Mouse (Mus musculus) lung, embryonic 15.5 days (tissue): ENCODE measurements at regions not wholly inside any gene's neighbourhood (a gene's known extent, or its start where the extent isn't known, plus 50 kb on each side); places are given as distances from the start of the nearest gene placed in this dataset.

ENCODE experiments used
- ATAC-seq: fragments of 200-750 bp; cut with Nextera tagmentation; 2 replicates; pipeline ENCODE4 v1.8.0; 2017; ENCODE audit warnings: moderate number of reproducible peaks, borderline replicate concordance; ENCODE audit not compliant: low FRiP score, low TSS enrichment; ENCODE audit errors: extremely low read depth
- H3K27ac ChIP-seq: fragments of 300-500 bp; sonication (generic); 2 replicates; pipeline ENCODE4 v1.5.1; 2015; ENCODE audit warnings: moderate library complexity, mild to moderate bottlenecking, inconsistent platforms
- H3K27me3 ChIP-seq: fragments of 300-500 bp; sonication (generic); 2 replicates; pipeline ENCODE4 v1.6.1; 2015; ENCODE audit warnings: inconsistent platforms
- H3K36me3 ChIP-seq: fragments of 300-500 bp; sonication (generic); 2 replicates; pipeline ENCODE4 v1.6.1; 2015; ENCODE audit warnings: inconsistent platforms
- H3K4me1 ChIP-seq: fragments of 300-500 bp; sonication (generic); 2 replicates; pipeline ENCODE4 v1.6.1; 2015; ENCODE audit warnings: inconsistent platforms
- H3K4me2 ChIP-seq: fragments of 300-500 bp; sonication (generic); 2 replicates; pipeline ENCODE4 v1.6.1; 2015; ENCODE audit warnings: inconsistent platforms, mild to moderate bottlenecking, moderate library complexity
- H3K4me3 ChIP-seq: fragments of 300-500 bp; sonication (generic); 2 replicates; pipeline ENCODE4 v1.5.1; 2015; ENCODE audit warnings: mild to moderate bottlenecking, inconsistent platforms
- H3K9ac ChIP-seq: fragments of 300-500 bp; sonication (generic); 2 replicates; pipeline ENCODE4 v1.6.1; 2015; ENCODE audit warnings: inconsistent platforms
- H3K9me3 ChIP-seq: fragments of 300-500 bp; sonication (generic); 2 replicates; pipeline ENCODE4 v1.6.1; 2016; ENCODE audit warnings: inconsistent platforms
- WGBS: fragments of 180-500 bp; shearing (Covaris S2); methylation state at CpG from one replicate; pipeline ENCODE4 v1.1.7; 2015; 5-methylcytosine and 5-hydroxymethylcytosine counted together

GRCm38 (mm10) chr5:47794639-47795272 is 188.2 kb upstream of the Slit2 start:
- H3K9ac ChIP-seq: no peak overlapping the region
- H3K36me3 ChIP-seq: no peaks in the 10 kb centered on the region
- H3K27me3 ChIP-seq: no peaks in the 10 kb centered on the region
- H3K9me3 ChIP-seq: no peaks in the 10 kb centered on the region
- 24% methylated on average over 6 of the region's 6 CpGs for WGBS
- ATAC-seq: peak; percentile 72; the same call in 1 of the 2 replicates
- no peak overlapping the region for H3K4me2 ChIP-seq
- H3K4me1 ChIP-seq: 0 out of 2 replicates have a peak, but pooled peaks cover 11% of the 10 kb centered on the region
- no peak overlapping the region for H3K27ac ChIP-seq
- H3K4me3 ChIP-seq: no peak overlapping the region

DNA sequence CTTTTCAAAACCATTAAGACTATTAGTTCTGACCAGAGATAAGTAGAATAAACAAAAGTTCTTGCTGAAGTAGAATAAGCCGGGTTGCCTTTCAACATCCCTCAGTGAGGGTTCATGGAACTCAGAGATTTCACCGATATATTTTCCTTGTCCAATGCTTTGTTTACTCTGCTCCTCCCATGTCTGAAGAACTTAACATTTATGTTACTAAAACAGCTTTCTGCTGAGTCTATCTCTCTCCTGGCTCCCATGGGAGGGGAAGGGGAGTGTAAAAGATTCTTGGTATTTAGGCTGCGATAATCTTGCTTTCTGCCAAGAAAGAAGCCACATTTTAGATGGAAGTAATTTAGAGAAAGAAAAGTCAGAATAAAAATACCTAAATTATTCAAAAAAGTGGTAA is 187.7 kb upstream of the Slit2 start:
- 7% methylated on average over 3 of the region's 3 CpGs for WGBS
- H3K4me2 ChIP-seq: no peak overlapping the region
- 0 out of 2 replicates have a peak, but pooled peaks cover 11% of the 10 kb centered on the region for H3K4me1 ChIP-seq
- H3K9ac ChIP-seq: no peak overlapping the region
- ATAC-seq: peak; percentile 65; the same call in 1 of the 2 replicates
- H3K36me3 ChIP-seq: no peaks in the 10 kb centered on the region
- H3K9me3 ChIP-seq: no peaks in the 10 kb centered on the region
- no peak overlapping the region for H3K27ac ChIP-seq
- H3K4me3 ChIP-seq: no peak overlapping the region
- no peaks in the 10 kb centered on the region for H3K27me3 ChIP-seq

GRCm38 (mm10) chr5:47820936-47821335 is 162.0 kb upstream of the Slit2 start:
- ATAC-seq: no peak
- Histone ChIP-seq H3K27me3 (no peaks in the 10 kb centered on the region), H3K4me2 (no peak overlapping the region), H3K27ac (no peak overlapping the region), H3K4me1 (no peaks in the 10 kb centered on the region), H3K4me3 (no peak overlapping the region), H3K9me3 (no peaks in the 10 kb centered on the region), H3K36me3 (no peaks in the 10 kb centered on the region), H3K9ac (no peak overlapping the region)
- 86% methylated on average over 1 of the region's 1 CpGs for WGBS

GRCm38 (mm10) chr5:47837998-47838397 is 144.9 kb upstream of the Slit2 start:
- no peak overlapping the region for H3K9ac ChIP-seq
- no peaks in the 10 kb centered on the region for H3K4me1 ChIP-seq
- H3K36me3 ChIP-seq: no peaks in the 10 kb centered on the region
- H3K27ac ChIP-seq: no peak overlapping the region
- 63% methylated on average over 3 of the region's 3 CpGs for WGBS
- no peak overlapping the region for H3K4me2 ChIP-seq
- H3K9me3 ChIP-seq: no peaks in the 10 kb centered on the region
- H3K4me3 ChIP-seq: no peak overlapping the region
- no peak for ATAC-seq
- no peaks in the 10 kb centered on the region for H3K27me3 ChIP-seq

DNA sequence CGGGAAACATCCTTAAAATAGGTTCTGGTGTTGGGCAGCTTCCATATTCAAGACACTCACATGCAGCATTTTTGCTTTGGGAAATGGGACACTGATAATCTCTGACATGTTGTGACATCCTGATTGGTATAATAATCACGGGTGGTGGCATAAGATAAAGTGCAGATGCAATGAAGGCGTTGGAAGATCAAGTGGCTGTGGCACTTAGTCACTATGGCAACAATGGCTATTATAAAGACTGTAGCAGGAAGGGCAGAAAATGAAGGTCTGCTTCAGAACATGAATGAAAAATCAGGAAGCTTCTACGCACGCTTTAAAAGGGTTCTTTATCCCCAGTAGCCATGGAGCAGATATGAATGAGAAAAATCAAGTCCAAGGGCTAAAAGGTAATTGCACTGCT is 113.2 kb upstream of the Slit2 start:
- no peaks in the 10 kb centered on the region for H3K4me1 ChIP-seq
- no peaks in the 10 kb centered on the region for H3K36me3 ChIP-seq
- WGBS: 31% methylated on average over 5 of the region's 5 CpGs
- H3K9ac ChIP-seq: no peak overlapping the region
- ATAC-seq: no peak
- no peaks in the 10 kb centered on the region for H3K27me3 ChIP-seq
- no peak overlapping the region for H3K27ac ChIP-seq
- no peak overlapping the region for H3K4me2 ChIP-seq
- no peak overlapping the region for H3K4me3 ChIP-seq
- H3K9me3 ChIP-seq: no peaks in the 10 kb centered on the region
